Mouse (Mus musculus) heart, embryonic 14.5 days (tissue): ENCODE measurements at regions not wholly inside any gene's neighbourhood (a gene's known extent, or its start where the extent isn't known, plus 50 kb on each side); places are given as distances from the start of the nearest gene placed in this dataset.
A peak's percentile ranks its signal among the peaks of the same experiment; 100 is the strongest.

Experiments used
- ATAC-seq: fragments of 200-750 bp; cut with Nextera tagmentation; 2 replicates; pipeline ENCODE4 v1.8.0; 2017; ENCODE audit warnings: low read depth, moderate TSS enrichment; ENCODE audit not compliant: insufficient number of reproducible peaks, insufficient read depth, low FRiP score
- H3K27ac ChIP-seq, 2 experiments: fragments of 200-500 bp in 1 of 2; fragments of 300-500 bp in 1 of 2; sonication (generic) in 1 of 2; replicated peaks in 1 of 2; 2 replicates each; pipeline ENCODE4 v1.5.1; 2012 to 2014; ENCODE audit warnings: low read depth in 2 of 2, low read length in 2 of 2, control low read depth in 1 of 2, mild to moderate bottlenecking in 1 of 2, mixed read lengths in 1 of 2; ENCODE audit not compliant: control insufficient read depth in 1 of 2, insufficient read depth in 1 of 2
- H3K27me3 ChIP-seq: fragments of 300-500 bp; sonication (generic); 2 replicates; pipeline ENCODE4 v1.6.1; 2014; ENCODE audit warnings: mild to moderate bottlenecking, low read length, control low read depth; ENCODE audit not compliant: control insufficient read depth, insufficient read depth
- H3K36me3 ChIP-seq: fragments of 300-500 bp; sonication (generic); 2 replicates; pipeline ENCODE4 v1.6.1; 2014; ENCODE audit warnings: mild to moderate bottlenecking, control low read depth, low read length, mixed read lengths; ENCODE audit not compliant: control insufficient read depth, insufficient read depth
- H3K4me1 ChIP-seq, 2 experiments: fragments of 200-500 bp in 1 of 2; fragments of 300-500 bp in 1 of 2; sonication (generic) in 1 of 2; 2 replicates each; pipeline ENCODE4 v1.6.1; 2012 to 2014; ENCODE audit warnings: low read length in 2 of 2, control low read depth in 1 of 2, mixed read lengths in 1 of 2; ENCODE audit not compliant: control insufficient read depth in 2 of 2, insufficient read depth in 2 of 2
- H3K4me2 ChIP-seq: fragments of 300-500 bp; sonication (generic); 2 replicates; pipeline ENCODE4 v1.6.1; 2014; ENCODE audit warnings: mild to moderate bottlenecking, low read length
- H3K4me3 ChIP-seq, 2 experiments: fragments of 200-500 bp in 1 of 2; fragments of 300-500 bp in 1 of 2; sonication (generic) in 1 of 2; 2 replicates each; pipeline ENCODE4 v1.5.1; 2012 to 2014; ENCODE audit warnings: low read length in 2 of 2, mild to moderate bottlenecking in 2 of 2, control low read depth in 1 of 2, low read depth in 1 of 2, moderate library complexity in 1 of 2; ENCODE audit not compliant: control insufficient read depth in 1 of 2, insufficient read depth in 1 of 2
- H3K9ac ChIP-seq: fragments of 300-500 bp; sonication (generic); 2 replicates; pipeline ENCODE4 v1.6.1; 2014; ENCODE audit warnings: mild to moderate bottlenecking, low read length
- H3K9me3 ChIP-seq: fragments of 300-500 bp; sonication (generic); 2 replicates; pipeline ENCODE4 v1.6.1; 2016; ENCODE audit warnings: low read length, control low read depth; ENCODE audit not compliant: control insufficient read depth
- WGBS: fragments of 180-500 bp; shearing (Covaris S2); extraction: QIAGEN DNeasy Blood & Tissue Kit; methylation state at CpG from one replicate; pipeline ENCODE4 v1.1.7; 2014; 5-methylcytosine and 5-hydroxymethylcytosine counted together

DNA sequence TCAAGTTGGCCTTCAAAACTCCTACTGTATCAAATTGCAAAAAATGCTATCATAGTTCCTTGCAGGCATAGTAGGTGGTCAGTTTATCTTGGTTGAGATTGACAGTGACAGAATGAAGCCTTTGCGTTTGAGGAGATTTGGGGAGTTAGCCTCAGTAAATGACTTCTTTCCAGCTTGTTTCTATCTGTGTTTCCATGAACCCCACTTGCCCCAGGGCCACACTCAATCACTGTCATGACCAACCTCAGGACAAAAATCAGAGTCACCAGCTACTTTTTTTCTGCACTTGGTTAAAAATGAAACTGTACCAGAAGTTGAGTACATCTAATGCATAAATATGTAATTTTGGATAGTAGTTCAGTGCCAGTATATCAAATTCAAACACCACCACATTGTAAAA, 287.7 kb upstream of the Arid1b start:
- no peak for ATAC-seq
- no peak overlapping the region for H3K27ac ChIP-seq
- no peaks in the 10 kb centered on the region for H3K9me3 ChIP-seq
- H3K4me3 ChIP-seq: no peak overlapping the region
- 71% methylated on average over 1 of the region's 1 CpGs for WGBS
- no peak overlapping the region for H3K9ac ChIP-seq
- no peaks in the 10 kb centered on the region for H3K27me3 ChIP-seq
- no peaks in the 10 kb centered on the region for H3K36me3 ChIP-seq
- H3K4me2 ChIP-seq: no peak overlapping the region
- no peaks in the 10 kb centered on the region for H3K4me1 ChIP-seq

DNA sequence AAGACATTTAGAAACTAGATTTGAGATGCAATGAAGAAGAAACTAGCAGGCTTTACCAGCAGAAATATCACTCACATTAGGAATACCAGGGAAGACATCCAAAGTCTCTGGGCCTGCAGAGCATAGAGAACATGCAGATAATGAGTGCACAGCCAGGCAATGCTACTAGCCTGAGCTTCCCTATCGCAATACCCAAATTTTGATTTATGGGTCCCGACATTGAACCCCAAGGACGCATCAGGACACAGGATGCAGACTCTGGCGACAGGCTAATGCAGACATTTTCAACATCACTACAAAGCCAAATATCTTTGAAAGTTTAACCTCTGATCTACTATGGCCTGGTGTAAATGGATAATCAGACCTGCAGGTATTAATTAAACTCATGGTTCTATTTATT, 273.1 kb upstream of the Arid1b start:
- no peak overlapping the region for H3K9ac ChIP-seq
- no peaks in the 10 kb centered on the region for H3K27me3 ChIP-seq
- 89% methylated on average over 4 of the region's 4 CpGs for WGBS
- H3K27ac ChIP-seq: no peak overlapping the region
- H3K4me3 ChIP-seq: no peak overlapping the region
- H3K4me2 ChIP-seq: no peak overlapping the region
- ATAC-seq: no peak
- H3K36me3 ChIP-seq: no peaks in the 10 kb centered on the region
- no peaks in the 10 kb centered on the region for H3K9me3 ChIP-seq
- H3K4me1 ChIP-seq: peaks cover 2 to 9% of the 10 kb centered on the region in 2 experiments; a peak in 3 of 4 replicates

DNA sequence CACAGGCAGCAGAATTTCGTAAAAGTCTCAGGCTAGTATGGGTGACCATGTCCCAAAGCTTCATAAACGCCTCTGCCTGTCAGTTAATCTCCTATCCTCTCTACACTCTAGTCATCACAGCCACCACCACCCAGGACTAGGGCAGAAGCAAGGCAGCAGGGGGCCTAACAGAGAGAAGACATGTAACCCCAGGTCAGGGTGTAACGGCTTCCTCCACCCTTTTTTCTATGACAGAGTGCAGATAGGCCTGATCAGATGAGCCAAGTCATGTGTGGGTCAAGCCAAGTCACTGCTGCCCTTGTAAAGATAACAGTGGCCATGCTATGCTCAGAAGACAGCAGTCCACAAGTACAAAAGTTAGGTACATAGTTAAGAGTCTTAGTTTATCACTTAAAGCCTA, 270.1 kb upstream of the Arid1b start:
- WGBS: 67% methylated on average over 3 of the region's 3 CpGs
- no peak for ATAC-seq
- peaks cover 5 to 12% of the 10 kb centered on the region in 2 experiments for H3K4me1 ChIP-seq
- H3K27ac ChIP-seq: no peak overlapping the region
- no peak overlapping the region for H3K4me2 ChIP-seq
- H3K27me3 ChIP-seq: no peaks in the 10 kb centered on the region
- no peaks in the 10 kb centered on the region for H3K9me3 ChIP-seq
- no peak overlapping the region for H3K4me3 ChIP-seq
- H3K36me3 ChIP-seq: no peaks in the 10 kb centered on the region
- no peak overlapping the region for H3K9ac ChIP-seq

DNA sequence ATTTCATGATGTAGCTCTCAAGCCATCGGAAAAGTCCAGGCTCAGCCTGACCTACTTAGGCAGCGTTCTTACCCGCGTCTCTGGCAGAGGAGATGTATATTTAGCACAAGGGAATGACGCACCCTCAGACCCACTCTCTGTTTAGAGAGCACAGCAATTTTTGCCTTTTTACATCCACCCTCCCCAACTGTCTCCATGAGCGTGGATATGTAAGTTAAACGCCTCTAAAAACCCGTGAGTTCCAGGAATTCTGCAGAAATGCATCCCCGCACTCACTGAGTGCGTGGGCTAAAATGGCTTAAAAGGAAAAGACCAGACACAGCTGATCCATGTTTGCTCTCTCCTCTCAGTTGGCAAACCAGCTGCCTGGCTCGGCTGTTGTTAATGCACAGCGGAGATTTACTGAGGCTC, 267.8 kb upstream of the Arid1b start:
- WGBS: 51% methylated on average over 12 of the region's 12 CpGs
- Histone ChIP-seq H3K36me3 (no peaks in the 10 kb centered on the region), H3K9ac (no peak overlapping the region), H3K4me1 (peaks cover 11 to 19% of the 10 kb centered on the region in 2 experiments), H3K4me3 (no peak overlapping the region), H3K9me3 (no peaks in the 10 kb centered on the region), H3K27me3 (no peaks in the 10 kb centered on the region), H3K27ac (peak overlapping the region; percentile 44 to 50; a peak in 3 of 4 replicates), H3K4me2 (peak overlapping the region; percentile 11)
- ATAC-seq: no peak

DNA sequence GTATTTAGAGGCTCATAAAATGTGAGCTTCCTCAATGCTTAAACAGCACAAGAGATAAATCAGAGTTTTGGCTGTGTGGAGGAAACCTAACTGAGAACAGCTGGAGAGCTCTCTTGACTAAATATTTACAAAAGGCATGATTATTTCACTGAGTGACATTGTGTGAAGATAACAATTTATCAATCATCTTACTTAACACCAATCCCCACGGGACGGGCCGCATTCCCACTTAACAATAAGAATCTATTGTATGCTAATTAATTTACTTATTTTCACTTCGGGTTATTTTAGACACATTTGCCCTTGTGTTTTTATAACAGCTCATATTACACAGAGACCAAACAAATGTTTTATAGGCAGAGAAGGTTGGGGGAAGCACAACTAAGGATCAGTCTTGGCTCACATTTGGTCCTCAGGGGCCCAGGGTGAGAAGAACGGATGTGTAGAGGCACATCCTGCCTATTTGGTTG, 259.7 kb upstream of the Arid1b start:
- no peak for ATAC-seq

DNA sequence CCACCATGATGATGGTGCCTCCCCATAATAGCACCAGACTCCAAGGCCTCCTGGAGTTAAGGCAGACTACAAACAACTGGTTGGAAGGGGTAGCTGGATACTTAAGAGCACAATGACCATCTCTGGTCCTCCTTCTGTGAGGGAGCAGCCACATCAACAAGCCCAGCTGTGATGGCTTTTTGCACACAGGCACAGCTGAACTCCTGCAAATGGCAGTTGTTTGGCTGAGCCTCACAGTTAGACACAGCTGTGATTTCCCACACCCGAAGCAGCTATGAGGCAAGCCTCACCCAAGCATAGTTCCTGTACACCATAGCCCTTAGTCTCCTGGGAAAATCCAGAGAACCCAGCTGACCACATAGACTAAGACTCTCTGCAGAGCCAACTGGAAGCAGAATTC, 258.9 kb upstream of the Arid1b start:
- no peaks in the 10 kb centered on the region for H3K27me3 ChIP-seq
- no peak for ATAC-seq
- H3K9ac ChIP-seq: no peak overlapping the region
- H3K27ac ChIP-seq: no peak overlapping the region
- no peaks in the 10 kb centered on the region for H3K36me3 ChIP-seq
- H3K9me3 ChIP-seq: no peaks in the 10 kb centered on the region
- WGBS: 58% methylated on average over 1 of the region's 1 CpGs
- peaks cover 6 to 7% of the 10 kb centered on the region in 2 experiments for H3K4me1 ChIP-seq
- no peak overlapping the region for H3K4me3 ChIP-seq
- no peak overlapping the region for H3K4me2 ChIP-seq

More for the DNA sequence above, 259.7 kb upstream of the Arid1b start:
- Histone ChIP-seq H3K9me3 (no peaks in the 10 kb centered on the region), H3K27me3 (no peaks in the 10 kb centered on the region), H3K4me1 (peaks cover 6 to 7% of the 10 kb centered on the region in 2 experiments), H3K4me2 (no peak overlapping the region), H3K27ac (no peak overlapping the region), H3K36me3 (no peaks in the 10 kb centered on the region), H3K4me3 (no peak overlapping the region), H3K9ac (no peak overlapping the region)
- 43% methylated on average over 5 of the region's 5 CpGs for WGBS

DNA sequence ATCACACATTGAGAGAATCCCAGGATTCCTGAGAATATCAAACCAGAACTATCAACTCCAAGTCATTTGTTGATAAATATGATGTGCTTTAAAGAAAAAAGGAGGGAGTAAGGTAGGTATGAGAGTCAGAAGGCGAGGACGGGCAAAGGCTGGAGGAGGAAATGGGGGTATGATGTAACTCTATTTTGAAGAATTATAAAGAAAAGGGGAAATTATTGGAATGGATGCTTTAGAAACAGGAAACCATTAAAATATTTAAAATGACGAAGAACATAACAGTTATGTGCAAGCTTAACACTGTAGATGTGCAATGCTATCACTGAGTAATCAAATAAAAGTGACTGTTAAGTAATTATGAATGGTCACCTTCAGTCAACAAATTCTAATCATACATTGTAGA, 257.4 kb upstream of the Arid1b start:
- H3K27ac ChIP-seq: no peak overlapping the region
- H3K4me3 ChIP-seq: no peak overlapping the region
- no peaks in the 10 kb centered on the region for H3K4me1 ChIP-seq
- no peaks in the 10 kb centered on the region for H3K36me3 ChIP-seq
- WGBS: 83% methylated on average over 3 of the region's 3 CpGs
- ATAC-seq: no peak
- no peak overlapping the region for H3K4me2 ChIP-seq
- no peaks in the 10 kb centered on the region for H3K27me3 ChIP-seq
- no peaks in the 10 kb centered on the region for H3K9me3 ChIP-seq
- no peak overlapping the region for H3K9ac ChIP-seq

DNA sequence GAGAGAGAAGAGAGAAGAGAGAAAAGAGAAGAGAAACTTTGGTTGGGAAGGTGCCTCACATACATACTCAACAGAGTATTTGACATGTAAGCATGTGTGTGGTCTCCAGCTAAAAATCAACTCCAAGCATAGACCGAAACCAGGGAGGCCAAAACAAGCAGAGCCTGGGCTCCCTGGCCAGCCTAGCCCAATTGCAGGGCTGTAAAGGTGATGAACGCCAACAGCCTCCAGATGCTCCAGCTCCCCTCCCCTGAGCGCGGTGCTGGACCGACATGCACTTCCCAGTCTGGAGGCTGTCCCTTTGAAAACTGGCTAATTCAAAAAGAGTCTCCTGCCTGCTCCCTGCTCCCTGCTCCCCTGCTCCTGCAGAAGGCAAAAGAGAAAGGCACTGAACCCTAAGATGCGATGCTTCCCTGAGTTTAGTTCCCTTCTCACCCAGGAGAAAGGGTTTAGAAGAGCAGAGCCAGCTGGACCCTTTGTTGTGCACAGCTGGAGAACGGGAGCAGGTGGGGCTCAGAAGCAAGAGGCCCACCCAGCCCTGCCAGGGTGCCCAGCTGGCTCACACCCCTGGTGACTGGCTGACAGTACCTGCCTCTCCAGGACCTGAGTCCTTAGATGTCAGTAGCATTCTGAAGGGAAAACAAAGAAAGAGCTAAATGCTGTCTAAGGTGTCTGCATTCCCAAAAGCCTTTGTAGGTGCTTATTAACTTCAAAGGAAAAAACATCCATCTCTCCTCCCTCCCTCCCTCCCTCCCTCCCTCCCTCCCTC, 255.2 kb upstream of the Arid1b start:
- H3K27ac ChIP-seq: no peak overlapping the region
- ATAC-seq: no peak
- 24% methylated on average over 7 of the region's 7 CpGs for WGBS
- no peaks in the 10 kb centered on the region for H3K4me1 ChIP-seq
- H3K4me2 ChIP-seq: no peak overlapping the region
- no peaks in the 10 kb centered on the region for H3K9me3 ChIP-seq
- H3K4me3 ChIP-seq: no peak overlapping the region
- H3K36me3 ChIP-seq: no peaks in the 10 kb centered on the region
- no peak overlapping the region for H3K9ac ChIP-seq
- H3K27me3 ChIP-seq: no peaks in the 10 kb centered on the region
